Mouse (Mus musculus) E14TG2a.4 (cell line): ENCODE measurements around the gene Trappc12.

Source experiments
- CTCF ChIP-seq: conservative IDR thresholded peaks from 2 replicates; pipeline ENCODE4 v1.5.1; 2014; ENCODE audit warnings: low read length
- NANOG ChIP-seq: IDR thresholded peaks from 2 replicates; pipeline ENCODE4 v1.6.1; 2014; ENCODE audit warnings: borderline replicate concordance, low read length, mixed read lengths
- POU5F1 ChIP-seq: IDR thresholded peaks from 2 replicates; pipeline ENCODE4 v1.6.1; 2014; ENCODE audit warnings: low read length, borderline replicate concordance

GRCm38 (mm10) chr12:28684674-28685073 lies 65.6 kb downstream of the Trappc12 start:
- TF ChIP-seq CTCF (no peak), NANOG (no peak), POU5F1 (no peak)
